Mouse (Mus musculus) kidney, postnatal 10 days (tissue): Measurements from ENCODE around the gene Rarres1.

Experiments used
- DNase-seq: peaks from one replicate; pipeline ENCODE4 v3.0.0; 2021; ENCODE audit warnings: mixed read lengths

Gene Rarres1

DNA sequence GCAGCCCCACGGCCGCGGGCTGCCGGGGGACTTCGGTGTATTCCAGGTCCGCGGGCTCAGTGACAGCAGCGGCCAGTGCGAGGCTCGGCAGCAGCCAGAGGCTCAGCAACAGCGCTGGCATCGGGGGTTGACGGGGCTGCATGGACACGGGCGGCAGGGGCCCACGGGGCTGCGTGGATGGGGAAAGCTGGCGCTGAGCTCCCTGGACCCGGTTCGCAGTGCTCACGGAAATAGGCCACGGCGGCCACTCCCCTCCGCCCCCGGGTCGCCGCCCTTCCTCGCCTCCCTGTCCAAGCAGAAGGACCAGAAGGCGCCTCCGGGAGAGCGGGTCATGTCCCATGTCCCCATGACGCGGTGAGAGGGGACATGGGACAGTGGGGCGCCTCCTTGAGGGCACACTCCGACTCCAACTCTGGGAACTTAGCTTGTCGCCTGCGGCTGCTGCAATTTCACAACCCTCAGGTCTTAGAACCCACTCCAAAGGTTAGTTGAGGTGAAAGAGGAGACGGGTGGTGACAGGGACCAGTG, at the start of gene Rarres1:
Gene Rarres1 (minus strand): TSS at position 250 of the 528 bp plus-strand sequence.
- DNase-seq, result peak; percentile 50

DNA sequence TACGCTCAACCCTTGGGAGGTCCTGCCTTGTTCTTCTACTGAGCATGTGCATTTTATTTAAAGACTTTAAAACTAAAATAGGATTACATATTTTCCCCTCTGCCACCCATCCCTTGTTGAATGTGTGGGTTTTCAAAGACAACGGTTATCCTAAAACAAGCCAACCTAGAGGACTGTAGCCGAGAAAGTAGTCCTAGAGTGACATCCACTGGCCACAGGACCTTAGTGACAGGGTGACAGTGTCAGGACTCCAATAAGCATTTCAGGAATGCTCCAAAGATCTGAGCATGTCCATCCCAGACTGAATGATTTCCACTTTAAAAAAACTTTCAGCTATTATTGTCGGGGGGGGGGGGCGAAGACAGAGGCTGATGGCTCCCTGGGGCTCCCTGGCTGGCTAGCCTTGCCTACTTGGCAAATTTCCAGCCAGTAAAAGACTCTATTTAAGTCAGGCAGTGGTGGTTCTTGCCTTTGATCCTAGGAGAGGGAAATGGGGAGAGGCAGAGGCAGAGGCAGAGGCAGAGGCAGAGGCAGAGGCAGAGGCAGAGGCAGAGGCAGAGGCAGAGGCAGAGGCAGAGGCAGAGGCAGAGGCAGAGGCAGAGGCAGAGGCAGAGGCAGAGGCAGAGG, 49.5 kb upstream of the Rarres1 start:
- peak; percentile 38 for DNase-seq

DNA sequence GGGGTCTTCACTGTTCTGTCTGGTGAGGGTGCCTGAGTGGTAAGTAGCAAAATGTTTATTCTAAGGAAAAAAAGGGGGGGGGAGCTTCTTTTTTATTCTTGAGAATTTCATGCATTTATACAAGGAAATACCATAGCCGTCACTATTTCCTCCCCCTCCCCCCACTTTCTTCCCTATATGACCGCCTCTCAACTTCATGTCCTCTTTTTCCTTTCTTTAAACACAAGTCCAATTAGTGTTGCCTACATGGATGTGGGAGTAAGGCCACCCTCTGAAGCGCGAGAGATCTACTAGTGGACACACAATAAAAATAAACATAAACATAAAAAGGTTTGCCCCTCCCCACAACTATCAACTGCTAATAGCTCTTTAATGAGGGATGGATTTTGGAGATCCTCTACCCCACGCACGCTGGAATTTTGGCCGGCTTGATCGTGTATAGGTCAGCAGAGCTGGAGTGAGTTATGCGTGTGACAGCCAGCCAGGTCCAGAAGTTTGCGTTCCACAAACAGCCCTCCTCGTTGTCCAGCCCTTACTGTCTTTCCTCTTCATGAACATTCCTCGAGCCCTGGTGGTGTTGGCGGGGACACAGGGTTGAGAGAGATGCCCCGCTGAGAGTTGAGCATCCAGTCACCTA, 42.5 kb upstream of the Rarres1 start:
- peak; percentile 26 for DNase-seq

DNA sequence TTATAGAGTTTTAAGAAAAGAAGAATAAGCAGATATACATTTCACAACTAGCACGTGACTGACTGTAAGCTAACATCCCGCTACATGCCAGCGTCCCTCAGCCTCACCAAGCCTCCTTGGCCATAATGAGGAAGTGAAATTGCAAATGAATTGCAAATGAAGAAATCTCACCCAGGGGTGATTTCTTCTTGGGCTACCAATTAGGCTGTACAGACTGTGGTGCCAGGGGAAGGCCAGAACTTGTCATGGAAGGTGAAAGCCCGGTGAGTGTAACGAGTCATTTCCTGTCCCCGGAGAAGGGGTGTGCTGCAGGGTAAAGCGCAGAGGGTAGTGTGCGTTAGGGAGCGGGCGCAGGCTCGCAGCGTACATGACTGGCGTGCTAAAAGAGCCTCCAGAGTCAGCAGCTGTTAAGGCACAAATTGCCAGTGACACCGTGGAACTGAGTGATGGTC, 41.9 kb upstream of the Rarres1 start:
- no peak for DNase-seq

DNA sequence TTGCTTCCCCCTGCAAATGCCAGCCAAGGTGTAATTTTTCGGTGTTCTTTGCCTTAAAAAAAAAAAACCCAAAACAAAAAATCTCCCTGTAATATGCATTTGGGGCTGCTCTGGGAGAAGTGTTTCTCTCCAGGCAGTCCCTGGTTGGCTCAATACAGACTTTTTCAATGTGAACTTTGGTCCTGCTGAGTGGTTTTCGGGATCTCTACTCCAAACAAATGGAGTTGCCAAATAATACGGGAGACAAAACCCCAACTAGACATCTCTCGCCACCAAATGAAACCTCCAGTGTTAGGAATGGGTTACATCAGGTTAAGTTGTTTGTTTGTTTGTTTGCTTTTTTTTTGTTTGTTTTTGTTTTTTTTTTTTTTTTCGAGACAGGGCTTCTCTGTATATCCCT, 39.9 kb upstream of the Rarres1 start:
- DNase-seq, result no peak

DNA sequence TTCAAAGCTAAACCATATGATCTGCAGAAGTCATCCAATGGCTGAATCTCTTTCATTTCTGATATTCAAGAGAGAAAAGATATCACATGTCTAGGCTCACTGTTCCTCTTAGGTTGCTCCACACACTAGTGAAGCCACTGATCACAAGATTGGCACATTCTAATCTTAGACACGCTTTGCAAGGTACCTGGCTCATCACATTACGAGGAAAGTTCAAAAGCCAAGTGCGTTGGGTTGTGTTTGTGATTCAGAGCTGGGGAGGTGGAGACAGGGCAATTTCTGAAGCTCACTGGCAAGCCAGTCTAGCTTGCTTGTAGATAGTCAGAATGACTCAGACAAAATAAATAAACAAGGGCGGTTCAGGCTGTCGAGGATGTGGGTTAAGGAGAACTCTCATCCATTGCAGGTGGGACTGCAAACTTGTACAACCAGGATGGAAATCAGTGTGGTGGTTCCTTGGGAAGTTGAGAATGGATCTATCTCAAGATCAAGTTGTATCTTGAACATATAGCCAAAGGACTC, 38.7 kb upstream of the Rarres1 start:
- DNase-seq, result no peak

DNA sequence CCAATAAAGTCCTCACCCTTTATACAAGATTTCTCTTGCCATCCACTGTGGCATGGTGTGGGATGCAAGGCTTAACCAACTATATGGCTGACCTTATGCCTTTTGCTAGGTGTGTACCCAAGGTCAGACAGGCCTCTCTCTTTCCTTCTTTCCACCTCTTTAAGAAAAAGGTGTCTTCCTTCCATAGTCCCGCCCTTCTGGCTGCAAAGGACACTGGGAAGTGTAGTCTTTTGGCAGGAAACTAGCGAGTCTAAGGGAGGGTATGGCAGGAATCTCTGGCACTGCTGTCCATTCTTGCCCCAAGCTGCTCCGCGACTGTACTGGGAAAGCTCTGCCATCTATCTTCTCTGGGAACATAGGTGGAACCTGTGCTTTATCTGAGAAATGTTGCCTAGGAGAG, 38.0 kb upstream of the Rarres1 start:
- peak; percentile 25 for DNase-seq

DNA sequence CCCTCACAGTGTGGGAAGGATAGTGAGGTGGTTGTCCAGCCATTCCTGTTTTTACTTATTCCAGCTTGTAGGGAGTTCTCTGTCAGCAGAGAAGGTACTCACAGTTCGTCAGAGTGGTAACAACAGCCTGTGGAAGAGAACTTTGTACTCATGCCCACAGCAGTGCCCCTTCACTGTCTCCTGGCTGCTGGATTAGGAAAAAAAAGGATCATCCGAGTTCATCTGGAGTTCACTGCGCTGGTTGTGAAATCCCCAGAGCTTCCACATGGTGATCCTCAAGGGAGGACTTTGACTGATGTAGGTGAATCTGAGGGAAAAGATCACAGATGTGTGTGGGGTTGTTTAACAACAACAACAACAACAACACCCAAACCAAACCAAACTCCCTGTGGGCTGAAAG, 35.9 kb upstream of the Rarres1 start:
- no peak for DNase-seq

DNA sequence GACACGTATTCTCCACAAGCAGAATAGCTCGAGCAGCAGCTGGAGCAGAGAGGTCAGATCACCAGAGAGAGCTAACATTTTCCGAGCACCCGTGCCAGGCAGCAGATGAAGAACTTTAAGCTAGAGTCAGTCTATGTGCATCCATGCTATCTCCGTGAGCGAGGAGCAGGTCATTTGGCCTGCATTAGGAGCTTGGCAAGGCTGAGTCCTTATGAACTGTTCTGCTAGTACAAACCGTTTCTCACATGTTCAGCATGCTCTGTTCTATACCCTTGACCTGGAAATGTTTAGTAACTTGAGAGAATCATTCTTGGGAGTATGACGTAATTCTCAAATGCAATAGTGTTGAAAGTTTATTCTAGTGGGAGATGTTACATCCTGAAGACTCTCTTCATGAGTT, 28.3 kb upstream of the Rarres1 start:
- no peak for DNase-seq

DNA sequence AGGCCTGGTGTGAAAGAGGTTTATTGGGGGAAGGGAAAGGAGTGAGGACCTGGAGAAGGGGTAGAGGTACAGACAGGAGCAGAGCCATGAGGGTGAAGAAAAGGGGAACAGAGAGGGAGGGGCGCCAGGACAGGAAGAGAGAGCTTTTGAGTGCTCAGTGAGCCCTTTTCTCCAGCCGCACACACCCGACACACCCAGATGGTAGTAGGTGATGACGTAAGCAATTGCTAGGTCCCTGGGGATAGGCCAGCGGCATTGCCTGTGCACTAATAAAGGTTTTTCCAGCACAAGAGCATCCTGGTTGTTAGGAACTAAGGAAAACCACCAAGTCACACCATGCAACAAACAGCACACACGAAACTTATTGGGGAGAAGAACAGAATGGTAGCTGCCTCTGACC, 9.4 kb upstream of the Rarres1 start:
- DNase-seq, result no peak

DNA sequence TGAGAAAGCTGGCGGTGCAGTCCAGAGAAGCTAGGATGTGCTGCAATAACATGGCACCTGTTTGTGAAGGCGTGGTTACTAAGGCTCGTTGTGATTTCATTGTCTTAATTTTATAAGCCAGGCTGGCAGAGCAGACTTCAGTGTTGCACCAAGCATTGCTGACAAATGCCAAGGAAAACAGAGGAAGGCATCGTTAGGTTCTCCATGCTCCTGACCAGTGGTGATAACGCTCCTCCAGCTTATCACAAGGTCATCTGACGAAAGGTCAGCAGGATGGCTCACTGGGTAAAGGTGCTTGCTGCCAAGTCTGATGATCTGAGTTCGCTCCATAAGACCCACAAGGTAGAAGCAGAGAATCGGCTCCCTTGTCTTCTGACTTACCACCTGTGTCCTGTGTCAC, 7.4 kb upstream of the Rarres1 start:
- no peak for DNase-seq

DNA sequence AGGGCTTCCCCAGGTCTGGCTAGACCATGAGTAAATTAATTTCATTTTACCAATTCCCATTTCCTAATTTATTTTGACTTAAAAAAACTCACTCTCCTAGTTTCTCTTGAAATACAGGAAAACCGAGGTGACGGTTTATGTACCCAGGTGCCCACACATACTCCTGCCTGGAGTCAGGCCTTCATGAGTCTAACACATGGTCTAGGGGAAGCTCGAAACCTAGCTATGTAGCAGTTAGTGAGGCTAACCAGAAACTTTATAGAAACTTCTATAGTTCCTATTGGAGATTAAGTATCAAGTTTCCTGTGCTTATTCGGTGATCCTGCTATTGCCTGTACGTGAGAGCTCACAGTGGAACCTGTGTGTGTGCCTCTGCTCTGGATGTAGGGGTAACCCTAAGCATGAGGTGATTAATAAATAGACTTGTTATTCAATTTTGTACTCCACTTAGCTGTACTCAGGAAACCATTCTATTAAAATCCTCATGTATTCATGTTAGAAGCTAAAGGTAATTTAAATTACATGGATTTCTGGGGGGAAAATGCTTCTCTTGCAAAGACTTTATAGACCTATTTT, 5.3 kb upstream of the Rarres1 start:
- DNase-seq, result no peak

DNA sequence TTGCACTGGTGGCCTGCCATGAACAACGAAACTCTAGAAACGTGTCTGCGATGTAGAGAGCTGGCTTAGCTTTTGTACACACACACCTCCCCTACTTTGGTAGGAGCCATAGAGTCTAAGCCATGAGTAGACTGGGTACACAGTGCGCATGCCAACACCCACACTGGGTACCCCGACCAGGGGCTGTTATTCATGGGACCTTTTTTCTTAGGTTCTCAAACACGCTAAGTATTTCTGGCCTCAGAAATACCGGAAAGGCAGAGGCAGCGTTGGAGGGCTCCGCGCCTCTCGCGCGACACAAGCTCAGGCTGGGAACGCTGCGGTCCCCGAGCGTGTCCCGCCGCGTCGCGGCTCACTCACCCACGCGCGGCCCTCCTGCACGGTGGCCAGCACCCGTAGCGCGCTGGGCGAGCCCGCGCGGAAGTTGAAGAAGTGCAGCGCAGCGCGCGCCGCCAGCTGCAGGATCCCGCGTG, 486 bp downstream of the Rarres1 start:
- DNase-seq, result peak; percentile 40

DNA sequence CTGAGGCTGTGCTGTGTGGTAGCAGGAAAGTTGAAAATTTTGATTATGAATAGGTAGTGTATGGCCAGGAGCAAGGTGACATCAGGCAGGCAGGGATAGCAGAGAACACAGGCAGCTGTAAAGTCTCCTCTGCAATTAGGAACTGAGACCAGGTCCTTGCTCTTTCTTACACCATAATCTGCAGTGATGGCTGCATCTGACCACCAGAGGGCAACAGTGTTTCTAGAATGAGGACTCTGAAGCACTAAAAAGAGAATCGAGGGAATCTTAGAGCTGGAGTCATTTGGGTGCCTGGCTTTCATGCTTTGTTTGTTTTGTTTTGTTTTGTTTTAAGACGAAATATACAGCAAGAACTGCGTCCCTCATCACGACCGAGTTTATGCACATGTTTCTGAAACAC, 2.5 kb downstream of the Rarres1 start:
- DNase-seq, result peak; percentile 88

DNA sequence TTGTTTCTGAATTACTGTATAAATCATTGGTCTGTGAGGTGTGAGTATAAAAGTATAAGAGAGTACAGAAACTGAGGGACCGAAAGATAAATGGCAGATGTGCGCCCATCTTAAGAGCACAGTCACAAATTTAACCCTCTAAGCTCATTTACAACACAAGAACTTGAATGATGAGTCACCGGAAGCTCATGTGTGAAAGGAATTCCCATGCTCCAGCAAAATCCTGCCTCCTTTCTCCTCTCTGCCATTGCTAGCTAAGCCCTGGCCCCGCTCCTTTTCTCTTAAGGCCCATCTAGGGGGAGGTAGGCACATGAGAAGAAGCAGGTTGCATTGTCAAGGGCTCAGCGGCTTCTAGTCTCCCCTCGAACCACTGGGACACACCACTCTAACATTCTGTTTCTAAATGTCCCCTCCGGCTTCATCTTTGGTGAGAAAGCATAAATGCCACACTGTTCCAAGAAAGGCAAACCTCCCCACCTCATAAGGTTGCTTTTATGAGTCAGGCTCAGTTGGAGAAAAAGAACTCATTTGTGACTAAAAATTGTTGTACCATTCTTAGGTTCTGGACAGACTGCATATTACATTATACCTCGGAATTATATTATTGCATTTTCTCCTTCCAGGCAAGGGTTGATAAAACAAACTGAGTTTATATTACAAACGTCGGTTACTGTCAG, 7.0 kb downstream of the Rarres1 start:
- DNase-seq, result no peak

DNA sequence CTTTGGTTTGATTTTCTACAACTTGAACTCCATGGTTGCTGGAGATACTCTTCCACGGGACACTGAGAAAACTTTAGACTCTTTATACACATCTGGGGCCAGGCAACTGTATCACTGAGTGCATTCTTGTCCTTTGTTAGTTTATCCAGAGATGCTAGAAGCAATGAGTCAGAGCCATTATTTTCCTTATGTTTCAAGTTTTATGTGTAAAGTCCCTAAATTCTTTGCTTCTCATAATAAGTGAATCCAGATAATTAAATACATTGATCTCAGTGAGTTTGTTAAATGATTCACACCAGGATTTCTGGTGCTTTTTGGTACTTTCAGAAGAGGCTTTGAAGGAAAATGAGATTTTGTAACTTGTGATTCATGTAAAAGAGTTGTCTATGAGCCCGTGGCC, 10.0 kb downstream of the Rarres1 start:
- no peak for DNase-seq

DNA sequence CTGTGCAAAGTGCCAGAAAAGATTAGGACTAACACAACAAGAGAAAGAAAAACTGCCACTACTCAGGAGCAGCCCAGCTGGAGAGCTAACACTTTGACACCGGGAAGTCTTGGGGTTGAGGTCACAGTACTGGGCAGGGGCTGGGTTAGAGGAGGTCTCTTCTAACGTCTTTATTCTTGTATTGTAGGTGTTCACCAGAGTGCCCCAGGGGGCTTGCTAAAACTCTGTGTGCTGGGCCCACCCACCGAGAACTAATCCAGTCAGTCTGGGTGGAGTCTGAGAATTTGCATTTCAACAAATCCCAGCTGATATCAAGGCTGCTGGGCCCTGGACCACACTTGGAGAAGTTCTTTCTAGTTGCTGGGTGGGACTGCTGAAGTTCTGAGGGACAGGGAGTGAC, 11.4 kb downstream of the Rarres1 start:
- no peak for DNase-seq

DNA sequence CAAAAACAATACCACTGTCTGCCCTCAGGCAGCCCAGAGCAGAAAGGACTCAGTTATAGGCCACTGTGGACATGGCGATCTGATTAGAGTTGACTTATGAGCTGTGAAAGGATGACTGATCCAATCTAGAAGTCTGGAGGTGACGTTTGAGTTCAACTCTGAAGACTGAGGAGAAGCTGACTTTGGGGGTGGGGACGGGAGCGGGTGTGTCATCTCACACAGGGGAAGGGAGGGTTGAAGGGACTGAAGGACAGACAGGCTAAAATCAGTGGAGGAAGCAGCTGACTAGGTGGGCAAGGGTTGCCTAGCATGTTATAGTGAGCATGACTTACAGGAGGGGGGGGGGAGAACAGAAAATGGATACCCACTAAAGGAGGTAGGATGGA, 15.9 kb downstream of the Rarres1 start:
- DNase-seq, result no peak

DNA sequence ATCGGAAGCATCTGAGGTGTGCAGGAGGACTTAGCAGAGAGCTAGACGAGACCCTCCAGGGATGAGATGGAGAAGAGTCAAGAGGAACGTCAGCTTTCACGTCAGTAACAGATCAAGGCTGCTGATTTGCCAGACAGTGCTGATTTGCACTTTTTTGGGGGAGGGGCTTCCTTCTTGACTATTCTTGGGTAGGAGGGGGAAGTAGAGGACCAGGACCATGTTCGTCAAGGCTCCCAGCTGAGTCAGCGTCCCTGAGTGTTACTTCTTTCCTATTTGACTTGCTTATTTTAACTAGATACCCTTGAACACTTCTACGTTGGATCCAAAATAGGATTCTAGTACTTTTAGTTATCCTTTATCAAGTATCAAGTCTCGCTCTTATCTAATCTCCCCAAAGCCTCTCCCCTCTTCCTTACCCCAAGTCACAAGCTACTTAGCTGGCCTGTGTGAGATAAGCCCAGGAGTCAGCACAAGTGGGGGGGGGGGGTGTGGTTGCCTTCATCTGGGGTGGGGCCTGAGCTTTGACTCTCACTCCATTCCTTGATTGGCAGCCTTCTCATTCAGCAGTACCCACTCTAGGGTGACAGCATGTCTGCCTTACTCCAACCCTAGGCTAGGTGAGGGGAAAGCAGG, 16.4 kb downstream of the Rarres1 start:
- DNase-seq, result no peak

DNA sequence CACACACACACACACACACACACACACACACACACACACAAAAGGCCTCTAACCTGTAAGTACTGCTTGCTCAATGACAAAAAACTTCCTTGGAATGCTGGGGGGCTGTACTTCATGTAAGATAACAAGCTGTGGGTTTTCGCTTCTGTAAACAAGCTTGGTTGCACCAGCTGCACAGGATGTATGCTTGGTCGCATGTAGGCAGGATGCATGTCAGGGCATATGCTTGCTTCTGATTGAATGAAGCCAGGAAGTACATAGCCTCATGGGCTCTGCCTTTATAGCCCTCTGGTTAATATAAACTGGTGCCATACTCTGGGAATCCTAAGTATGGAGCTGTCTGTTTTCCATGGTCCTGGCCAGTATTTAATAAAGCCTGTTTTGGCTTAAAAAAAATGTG, 17.3 kb downstream of the Rarres1 start:
- no peak for DNase-seq

DNA sequence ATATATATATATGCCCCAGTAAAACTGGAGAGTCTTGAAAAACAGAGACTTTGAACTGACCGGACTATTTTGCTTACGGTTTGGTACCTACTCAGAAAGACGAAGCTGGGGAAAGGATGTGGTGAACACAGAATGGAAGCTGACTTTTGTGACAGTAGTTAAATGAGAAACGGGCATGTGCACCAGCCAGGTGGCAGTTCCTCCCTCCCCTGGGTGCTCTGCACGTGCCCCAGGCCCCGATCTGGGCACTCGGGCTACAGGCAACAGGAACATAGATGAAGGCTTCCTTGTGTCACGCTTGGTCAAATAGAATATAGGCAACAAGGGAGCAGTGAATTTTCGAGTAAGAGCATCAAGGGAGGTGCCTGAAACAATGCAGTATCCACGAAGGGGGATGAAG, 19.0 kb downstream of the Rarres1 start:
- no peak for DNase-seq

DNA sequence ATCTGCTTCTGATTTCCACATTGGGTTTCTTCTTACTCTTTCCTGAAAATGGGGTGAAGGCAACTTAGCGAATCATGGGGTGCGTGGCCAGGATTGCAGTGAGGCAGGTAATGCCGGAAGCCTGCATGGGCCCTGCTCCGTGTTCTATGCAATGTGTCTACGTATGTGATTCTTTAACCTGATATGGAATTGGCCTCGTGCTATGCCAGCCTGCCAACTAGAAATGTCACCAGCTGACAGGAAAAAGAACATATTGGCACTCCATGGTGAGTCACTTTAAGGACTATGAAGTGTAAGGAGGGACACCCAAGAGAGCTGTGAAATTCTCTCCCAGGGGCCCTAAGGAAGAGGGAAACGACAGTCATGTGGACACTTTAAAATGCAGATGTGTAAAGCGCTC, 22.2 kb downstream of the Rarres1 start:
- no peak for DNase-seq
